Mouse (Mus musculus) lung, embryonic 15.5 days (tissue): ENCODE measurements around the gene Tff2. TPM values are rescaled to one million over a fixed set of nuclear protein-coding genes. Genes with fewer than 3 reads are reported as not detected.

Experiments
- ATAC-seq: fragments of 200-750 bp; cut with Nextera tagmentation; 2 replicates; pipeline ENCODE4 v1.8.0; 2017; ENCODE audit warnings: moderate number of reproducible peaks, borderline replicate concordance; ENCODE audit not compliant: low FRiP score, low TSS enrichment; ENCODE audit errors: extremely low read depth
- H3K27ac ChIP-seq: fragments of 300-500 bp; sonication (generic); 2 replicates; pipeline ENCODE4 v1.5.1; 2015; ENCODE audit warnings: moderate library complexity, mild to moderate bottlenecking, inconsistent platforms
- H3K27me3 ChIP-seq: fragments of 300-500 bp; sonication (generic); 2 replicates; pipeline ENCODE4 v1.6.1; 2015; ENCODE audit warnings: inconsistent platforms
- H3K36me3 ChIP-seq: fragments of 300-500 bp; sonication (generic); 2 replicates; pipeline ENCODE4 v1.6.1; 2015; ENCODE audit warnings: inconsistent platforms
- H3K4me1 ChIP-seq: fragments of 300-500 bp; sonication (generic); 2 replicates; pipeline ENCODE4 v1.6.1; 2015; ENCODE audit warnings: inconsistent platforms
- H3K4me2 ChIP-seq: fragments of 300-500 bp; sonication (generic); 2 replicates; pipeline ENCODE4 v1.6.1; 2015; ENCODE audit warnings: inconsistent platforms, mild to moderate bottlenecking, moderate library complexity
- H3K4me3 ChIP-seq: fragments of 300-500 bp; sonication (generic); 2 replicates; pipeline ENCODE4 v1.5.1; 2015; ENCODE audit warnings: mild to moderate bottlenecking, inconsistent platforms
- H3K9ac ChIP-seq: fragments of 300-500 bp; sonication (generic); 2 replicates; pipeline ENCODE4 v1.6.1; 2015; ENCODE audit warnings: inconsistent platforms
- H3K9me3 ChIP-seq: fragments of 300-500 bp; sonication (generic); 2 replicates; pipeline ENCODE4 v1.6.1; 2016; ENCODE audit warnings: inconsistent platforms
- WGBS: fragments of 180-500 bp; shearing (Covaris S2); methylation state at CpG from one replicate; pipeline ENCODE4 v1.1.7; 2015; 5-methylcytosine and 5-hydroxymethylcytosine counted together
- polyA plus RNA-seq: library from polyadenylated mRNA; unstranded; fragments of >200 nt; fragmentation: Nextera tagmentation; extraction: Ambion mirVana; gene quantifications from 2 replicates; pipeline ENCODE4 v1.2.1, GENCODE M21; 2015

Tff2 gene
- polyA plus RNA-seq, 1 experiment from 2014 or later = not detected

GRCm38 (mm10) chr17:31163821-31164220 is 19.7 kb upstream of the Tff2 start:
- H3K4me2 ChIP-seq = no peak overlapping the region
- H3K36me3 ChIP-seq = no peaks in the 10 kb centered on the region
- H3K9ac ChIP-seq = no peak overlapping the region
- ATAC-seq = no peak
- no peak overlapping the region for H3K4me3 ChIP-seq
- 70% methylated on average over 2 of the region's 2 CpGs for WGBS
- H3K4me1 ChIP-seq = no peaks in the 10 kb centered on the region; the same call in 1 of the 2 replicates
- H3K27ac ChIP-seq = no peak overlapping the region
- H3K27me3 ChIP-seq = no peaks in the 10 kb centered on the region
- no peaks in the 10 kb centered on the region for H3K9me3 ChIP-seq

DNA sequence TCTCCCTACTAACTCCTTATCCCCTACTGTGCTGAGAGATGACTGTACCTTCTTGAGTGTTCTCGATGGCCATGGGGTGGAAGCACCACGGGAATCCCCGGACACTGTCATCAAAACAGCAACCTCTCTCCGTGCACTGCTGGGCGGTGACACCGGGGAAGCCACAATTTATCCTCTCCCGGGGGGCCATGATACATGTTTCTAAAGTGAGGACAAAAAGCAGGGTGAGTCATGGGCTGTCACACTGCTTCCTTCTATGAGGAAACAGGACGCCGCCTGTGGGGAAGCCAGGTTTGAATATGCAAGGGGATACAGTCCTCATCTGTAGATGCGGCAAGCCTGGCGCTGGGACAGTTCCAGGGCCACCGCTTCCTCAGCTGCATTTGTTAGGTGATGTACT is 18.5 kb upstream of the Tff2 start:
- no peaks in the 10 kb centered on the region for H3K4me1 ChIP-seq
- H3K4me2 ChIP-seq = no peak overlapping the region
- H3K4me3 ChIP-seq = no peak overlapping the region
- no peak overlapping the region for H3K9ac ChIP-seq
- no peaks in the 10 kb centered on the region for H3K27me3 ChIP-seq
- 71% methylated on average over 12 of the region's 12 CpGs for WGBS
- H3K36me3 ChIP-seq = no peaks in the 10 kb centered on the region
- H3K9me3 ChIP-seq = no peaks in the 10 kb centered on the region
- no peak overlapping the region for H3K27ac ChIP-seq
- no peak for ATAC-seq

DNA sequence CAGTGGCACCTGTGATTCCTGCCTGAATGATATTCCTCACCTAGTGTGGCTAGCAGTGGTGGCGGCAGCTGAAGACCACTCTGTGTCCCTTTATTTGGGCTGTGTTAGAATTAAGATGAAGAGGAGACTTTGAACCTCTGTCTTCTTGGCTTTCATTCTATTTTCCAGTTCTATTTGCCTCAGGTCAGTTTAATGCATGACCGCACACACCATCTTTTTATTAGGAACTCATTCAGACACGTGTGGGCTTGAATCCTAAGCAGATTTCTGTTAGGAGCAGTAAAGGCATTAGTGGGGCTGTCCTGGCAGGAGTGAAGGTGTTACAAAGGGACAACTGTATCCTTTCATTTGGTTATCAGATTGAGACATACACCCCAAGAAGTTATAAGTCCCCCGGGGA is 16.2 kb upstream of the Tff2 start:
- Histone ChIP-seq H3K9ac (no peak overlapping the region), H3K27ac (no peak overlapping the region), H3K27me3 (no peaks in the 10 kb centered on the region), H3K9me3 (no peaks in the 10 kb centered on the region), H3K4me2 (no peak overlapping the region), H3K4me3 (no peak overlapping the region), H3K36me3 (no peaks in the 10 kb centered on the region), H3K4me1 (no peaks in the 10 kb centered on the region)
- WGBS = 92% methylated on average over 4 of the region's 4 CpGs
- no peak for ATAC-seq

DNA sequence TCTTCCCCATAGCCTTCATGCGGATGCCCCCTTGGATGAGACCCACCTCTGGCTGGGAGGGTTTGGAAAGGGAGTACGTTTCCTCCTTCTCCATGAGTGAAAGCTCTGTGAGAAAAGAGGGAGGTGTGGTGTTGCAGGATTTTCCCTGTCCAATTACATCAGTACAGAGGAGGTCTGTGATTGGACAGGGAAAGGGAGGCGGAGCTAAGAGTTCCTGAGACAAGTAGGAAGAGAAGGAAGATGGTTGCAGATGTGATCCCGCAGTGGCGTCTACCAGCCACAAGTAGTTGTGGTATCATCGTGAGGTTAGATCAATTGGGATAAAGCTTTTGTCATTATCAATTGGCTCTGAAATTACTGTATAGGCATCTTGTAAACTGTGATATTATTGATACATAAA is 13.8 kb upstream of the Tff2 start:
- Histone ChIP-seq H3K27ac (no peak overlapping the region), H3K4me1 (no peaks in the 10 kb centered on the region; the same call in 1 of the 2 replicates), H3K4me3 (no peak overlapping the region), H3K9me3 (no peaks in the 10 kb centered on the region), H3K4me2 (no peak overlapping the region), H3K36me3 (no peaks in the 10 kb centered on the region), H3K9ac (no peak overlapping the region), H3K27me3 (no peaks in the 10 kb centered on the region)
- ATAC-seq = no peak
- WGBS = 72% methylated on average over 6 of the region's 6 CpGs

DNA sequence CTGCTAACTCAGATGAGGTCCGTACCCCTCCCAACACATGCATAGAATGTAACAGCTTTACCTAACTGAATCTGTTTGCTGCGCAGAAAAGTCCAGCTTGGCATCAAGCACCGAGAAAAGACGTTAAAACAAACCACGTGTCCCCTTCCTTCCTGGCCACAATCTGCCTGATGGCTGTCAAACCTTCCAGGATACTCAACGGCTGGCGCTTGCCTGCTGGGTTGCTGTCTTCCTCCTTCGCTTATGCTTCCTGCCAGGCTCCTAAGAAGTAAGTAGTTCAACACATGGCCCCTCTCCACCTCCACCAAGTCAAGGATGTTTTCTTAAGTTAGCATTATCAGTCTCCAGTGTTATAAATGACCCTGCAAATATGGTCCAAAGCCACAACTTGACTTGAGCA is 9.7 kb upstream of the Tff2 start:
- no peaks in the 10 kb centered on the region; the same call in 1 of the 2 replicates for H3K4me1 ChIP-seq
- no peak for ATAC-seq
- WGBS = 42% methylated on average over 8 of the region's 8 CpGs
- no peak overlapping the region for H3K4me3 ChIP-seq
- no peaks in the 10 kb centered on the region for H3K9me3 ChIP-seq
- H3K27me3 ChIP-seq = no peaks in the 10 kb centered on the region
- no peaks in the 10 kb centered on the region for H3K36me3 ChIP-seq
- no peak overlapping the region for H3K9ac ChIP-seq
- H3K27ac ChIP-seq = no peak overlapping the region
- no peak overlapping the region for H3K4me2 ChIP-seq

GRCm38 (mm10) chr17:31152966-31153499 is 9.0 kb upstream of the Tff2 start:
- WGBS = 52% methylated on average over 9 of the region's 9 CpGs
- no peak overlapping the region for H3K27ac ChIP-seq
- H3K9me3 ChIP-seq = no peaks in the 10 kb centered on the region
- ATAC-seq = no peak
- no peaks in the 10 kb centered on the region; the same call in 1 of the 2 replicates for H3K4me1 ChIP-seq
- no peak overlapping the region for H3K9ac ChIP-seq
- no peak overlapping the region for H3K4me3 ChIP-seq
- no peak overlapping the region for H3K4me2 ChIP-seq
- no peaks in the 10 kb centered on the region for H3K36me3 ChIP-seq
- H3K27me3 ChIP-seq = no peaks in the 10 kb centered on the region

DNA sequence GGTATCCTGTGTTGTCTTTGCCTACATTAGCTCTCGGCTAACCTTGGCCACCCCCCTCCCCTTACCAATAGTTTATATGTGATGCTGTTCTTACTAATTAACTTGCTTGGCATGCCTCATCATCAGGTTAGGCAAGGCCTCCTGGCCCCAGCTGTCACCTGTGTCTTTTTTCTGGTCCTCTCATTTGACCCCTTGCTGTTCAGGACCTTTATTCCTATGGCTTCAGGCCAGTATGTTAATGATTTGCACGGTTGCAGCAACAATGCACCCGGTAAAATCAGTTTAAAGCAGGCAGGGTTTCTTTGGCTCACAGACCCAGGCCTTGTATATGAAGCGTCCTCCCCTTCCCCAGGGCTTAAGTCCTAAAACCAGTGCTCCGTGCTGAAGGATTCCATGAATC is 8.4 kb upstream of the Tff2 start:
- Histone ChIP-seq H3K9ac (no peak overlapping the region), H3K9me3 (no peaks in the 10 kb centered on the region), H3K4me3 (no peak overlapping the region), H3K4me1 (no peaks in the 10 kb centered on the region; the same call in 1 of the 2 replicates), H3K27me3 (no peaks in the 10 kb centered on the region), H3K36me3 (no peaks in the 10 kb centered on the region), H3K27ac (no peak overlapping the region), H3K4me2 (no peak overlapping the region)
- no peak for ATAC-seq
- 61% methylated on average over 5 of the region's 5 CpGs for WGBS

GRCm38 (mm10) chr17:31145998-31146397 is 1.9 kb upstream of the Tff2 start:
- WGBS = 69% methylated on average over 9 of the region's 9 CpGs
- no peak for ATAC-seq
- no peak overlapping the region for H3K9ac ChIP-seq
- no peak overlapping the region for H3K27ac ChIP-seq
- H3K36me3 ChIP-seq = no peaks in the 10 kb centered on the region
- H3K9me3 ChIP-seq = no peaks in the 10 kb centered on the region
- H3K27me3 ChIP-seq = no peaks in the 10 kb centered on the region
- no peak overlapping the region for H3K4me2 ChIP-seq
- no peaks in the 10 kb centered on the region for H3K4me1 ChIP-seq
- no peak overlapping the region for H3K4me3 ChIP-seq

- Histone ChIP-seq H3K9me3 (no peaks in the 10 kb centered on the region), H3K4me2 (no peak overlapping the region)
- 88% methylated on average over 7 of the region's 7 CpGs for WGBS
Observed at GRCm38 (mm10) chr17:31142116-31142515, 2.0 kb downstream of the Tff2 start.

DNA sequence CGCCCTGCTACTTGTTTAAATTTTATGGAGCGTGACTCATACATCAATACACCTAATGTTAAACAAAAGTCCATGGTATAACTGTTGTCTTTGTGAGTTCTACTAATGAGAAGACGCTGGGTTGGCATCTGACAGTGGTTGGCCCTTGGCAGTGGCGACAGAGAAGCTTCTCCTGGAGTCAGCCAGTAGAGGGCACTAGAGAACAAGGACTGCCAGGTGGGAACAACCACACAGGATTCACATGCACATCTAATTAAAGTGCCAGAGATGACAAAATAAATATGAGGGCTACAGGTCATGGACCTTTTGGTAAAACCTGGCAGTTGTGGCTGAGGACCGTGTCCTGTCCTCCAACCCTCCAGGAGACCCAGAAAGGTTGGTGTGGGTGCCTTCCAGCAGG is 5.7 kb downstream of the Tff2 start:
- no peaks in the 10 kb centered on the region for H3K27me3 ChIP-seq
- H3K4me2 ChIP-seq = no peak overlapping the region
- 13% methylated on average over 5 of the region's 5 CpGs for WGBS
- H3K27ac ChIP-seq = no peak overlapping the region
- H3K4me1 ChIP-seq = no peaks in the 10 kb centered on the region
- H3K4me3 ChIP-seq = no peak overlapping the region
- ATAC-seq = no peak
- no peaks in the 10 kb centered on the region for H3K36me3 ChIP-seq
- H3K9ac ChIP-seq = no peak overlapping the region
- H3K9me3 ChIP-seq = no peaks in the 10 kb centered on the region

More at GRCm38 (mm10) chr17:31142116-31142515, 2.0 kb downstream of the Tff2 start:
- no peak for ATAC-seq
- Histone ChIP-seq H3K27me3 (no peaks in the 10 kb centered on the region), H3K27ac (no peak overlapping the region), H3K4me3 (no peak overlapping the region), H3K9ac (no peak overlapping the region), H3K4me1 (no peaks in the 10 kb centered on the region), H3K36me3 (no peaks in the 10 kb centered on the region)

DNA sequence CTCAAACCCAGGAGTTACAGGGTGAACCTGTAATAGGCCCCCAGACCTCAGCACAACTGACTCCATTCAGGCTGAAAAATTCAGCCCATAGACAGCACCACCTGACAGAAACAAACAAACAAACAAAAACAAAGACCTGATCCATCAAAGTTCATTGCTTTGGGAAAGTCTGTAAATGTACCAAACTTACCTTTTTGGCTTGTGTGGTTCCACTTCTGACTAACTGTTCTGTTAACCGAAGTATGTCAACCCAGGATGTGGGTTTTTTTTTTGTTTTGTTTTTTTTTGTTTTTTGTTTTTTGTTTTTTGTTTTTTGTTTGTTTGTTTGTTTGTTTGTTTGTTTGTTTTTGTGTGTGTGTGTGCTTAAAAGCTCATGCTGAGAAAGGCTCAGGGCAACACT is 7.3 kb downstream of the Tff2 start:
- Histone ChIP-seq H3K4me3 (no peak overlapping the region), H3K9me3 (no peaks in the 10 kb centered on the region), H3K36me3 (no peaks in the 10 kb centered on the region), H3K27ac (no peak overlapping the region), H3K27me3 (no peaks in the 10 kb centered on the region), H3K4me2 (no peak overlapping the region), H3K9ac (no peak overlapping the region), H3K4me1 (no peaks in the 10 kb centered on the region)
- WGBS = 76% methylated on average over 1 of the region's 1 CpGs
- no peak for ATAC-seq

GRCm38 (mm10) chr17:31136291-31136690 is 7.8 kb downstream of the Tff2 start:
- Histone ChIP-seq H3K27ac (no peak overlapping the region), H3K9me3 (no peaks in the 10 kb centered on the region), H3K9ac (no peak overlapping the region), H3K4me1 (no peaks in the 10 kb centered on the region), H3K36me3 (no peaks in the 10 kb centered on the region), H3K27me3 (no peaks in the 10 kb centered on the region), H3K4me3 (no peak overlapping the region), H3K4me2 (no peak overlapping the region)
- WGBS = 38% methylated on average over 3 of the region's 3 CpGs
- ATAC-seq = no peak

DNA sequence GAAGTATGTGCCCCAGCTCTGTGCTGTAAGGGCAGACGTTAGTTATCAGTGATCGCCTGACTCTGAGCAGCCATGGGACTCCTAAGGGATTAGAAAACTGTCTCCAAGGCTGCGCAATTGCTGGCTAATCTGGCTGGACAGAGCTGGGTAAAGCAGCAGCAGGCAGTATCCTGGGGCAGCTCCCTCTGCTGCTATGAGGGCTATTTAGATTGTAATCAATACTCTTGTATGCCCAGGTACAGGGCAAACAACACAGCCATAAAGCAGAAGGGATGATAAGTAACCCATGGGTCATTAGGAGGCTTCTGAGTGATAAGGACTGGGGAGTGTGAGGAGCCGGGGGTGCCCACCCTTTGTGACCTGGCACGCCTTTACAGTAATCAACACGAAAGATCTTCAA is 9.2 kb downstream of the Tff2 start:
- Histone ChIP-seq H3K36me3 (no peaks in the 10 kb centered on the region), H3K4me2 (no peak overlapping the region), H3K27me3 (no peaks in the 10 kb centered on the region), H3K9ac (no peak overlapping the region), H3K4me1 (no peaks in the 10 kb centered on the region), H3K9me3 (no peaks in the 10 kb centered on the region), H3K4me3 (no peak overlapping the region), H3K27ac (no peak overlapping the region)
- WGBS = 58% methylated on average over 6 of the region's 6 CpGs
- no peak for ATAC-seq
